Mouse (Mus musculus) liver, embryonic 11.5 days (tissue): ENCODE data around the gene Cpt1b. TPM values are rescaled to one million over a fixed set of nuclear protein-coding genes. Genes with fewer than 3 reads are reported as not detected.
A peak's percentile ranks its signal among the peaks of the same experiment; 100 is the strongest.

ENCODE experiments used
- ATAC-seq: fragments of 200-750 bp; cut with Nextera tagmentation; replicated peaks from 2 replicates; pipeline ENCODE4 v1.8.0; 2017; ENCODE audit warnings: moderate number of reproducible peaks, mild to moderate bottlenecking, moderate TSS enrichment, moderate library complexity; ENCODE audit not compliant: low FRiP score
- DNase-seq: peaks from one replicate; pipeline ENCODE4 v3.0.0-alpha.2; 2017; ENCODE audit warnings: low spot score
- H3K27ac ChIP-seq: fragments of 300-500 bp; sonication (generic); 2 replicates; pipeline ENCODE4 v1.5.1; 2014; ENCODE audit warnings: mild to moderate bottlenecking, low read depth, low read length, control low read depth
- H3K27me3 ChIP-seq: fragments of 300-500 bp; sonication (generic); replicated peaks from 2 replicates; pipeline ENCODE4 v1.6.1; 2014; ENCODE audit warnings: low read length, mixed read lengths; ENCODE audit not compliant: control insufficient read depth, insufficient read depth
- H3K36me3 ChIP-seq: fragments of 300-500 bp; sonication (generic); 2 replicates; pipeline ENCODE4 v1.6.1; 2014; ENCODE audit warnings: mild to moderate bottlenecking, low read length, moderate library complexity, mixed read lengths; ENCODE audit not compliant: control insufficient read depth, insufficient read depth
- H3K4me1 ChIP-seq: fragments of 300-500 bp; sonication (generic); replicated peaks from 2 replicates; pipeline ENCODE4 v1.6.1; 2014; ENCODE audit warnings: low read length, mixed read lengths; ENCODE audit not compliant: control insufficient read depth, insufficient read depth
- H3K4me2 ChIP-seq: fragments of 300-500 bp; sonication (generic); 2 replicates; pipeline ENCODE4 v1.6.1; 2014; ENCODE audit warnings: mild to moderate bottlenecking, control low read depth, moderate library complexity
- H3K4me3 ChIP-seq: fragments of 300-500 bp; sonication (generic); 2 replicates; pipeline ENCODE4 v1.5.1; 2014; ENCODE audit warnings: low read depth, low read length, control low read depth
- H3K9ac ChIP-seq: fragments of 300-500 bp; sonication (generic); 2 replicates; pipeline ENCODE4 v1.6.1; 2014; ENCODE audit warnings: low read depth, low read length, control low read depth
- H3K9me3 ChIP-seq: fragments of 300-500 bp; sonication (generic); 2 replicates; pipeline ENCODE4 v1.6.1; 2016; ENCODE audit warnings: low read length, inconsistent platforms, mixed read lengths; ENCODE audit not compliant: control insufficient read depth
- WGBS: fragments of 180-500 bp; shearing (Covaris S2); extraction: QIAGEN DNeasy Blood & Tissue Kit; methylation state at CpG from one replicate; pipeline ENCODE4 v1.1.7; 2014; 5-methylcytosine and 5-hydroxymethylcytosine counted together
- polyA plus RNA-seq: library from polyadenylated mRNA; unstranded; fragments of >200 nt; fragmentation: Nextera tagmentation; extraction: Ambion mirVana; gene quantifications from 2 replicates; pipeline ENCODE4 v1.2.1, GENCODE M21; 2014

Gene Cpt1b
- polyA plus RNA-seq, result 3.5 and 3.9 TPM in 2 replicates

GRCm38 (mm10) chr15:89425711-89426121 lies at the start of gene Cpt1b:
Cpt1b (minus strand) TSS chr15:89425863.
- 49% methylated on average over 6 of the region's 6 CpGs for WGBS
- peaks cover 8% of the 10 kb centered on the region for H3K4me1 ChIP-seq
- no peak within 1 kb of the TSS for H3K4me3 ChIP-seq
- no peaks in the 10 kb centered on the region for H3K27me3 ChIP-seq
- H3K9ac ChIP-seq, result no peak within 1 kb of the TSS
- no peak within 1 kb of the TSS for H3K27ac ChIP-seq
- ATAC-seq (no peak), DNase-seq (no peak)
- peaks cover 7% of the 10 kb centered on the region; the same call in 1 of the 2 replicates for H3K36me3 ChIP-seq
- H3K9me3 ChIP-seq, result no peaks in the 10 kb centered on the region
- peak within 1 kb of the TSS; percentile 27 for H3K4me2 ChIP-seq

GRCm38 (mm10) chr15:89475293-89475600 lies 49.6 kb upstream of the Cpt1b start:
- Histone ChIP-seq H3K4me3 (peak overlapping the region; percentile 62), H3K36me3 (no peaks in the 10 kb centered on the region), H3K27ac (no peak overlapping the region; the same call in 1 of the 2 replicates), H3K27me3 (no peaks in the 10 kb centered on the region), H3K9me3 (no peaks in the 10 kb centered on the region), H3K4me2 (peak overlapping the region; percentile 77), H3K4me1 (peaks cover 15% of the 10 kb centered on the region), H3K9ac (peak overlapping the region; percentile 58)
- 64% methylated on average over 7 of the region's 7 CpGs for WGBS
- ATAC-seq (no peak), DNase-seq (no peak)

- Histone ChIP-seq H3K4me1 (peaks cover 15% of the 10 kb centered on the region), H3K9me3 (no peaks in the 10 kb centered on the region), H3K4me2 (peak overlapping the region; percentile 77), H3K27me3 (no peaks in the 10 kb centered on the region), H3K9ac (no peak overlapping the region), H3K4me3 (no peak overlapping the region), H3K27ac (no peak overlapping the region), H3K36me3 (no peaks in the 10 kb centered on the region)
- DNase-seq (no peak), ATAC-seq (no peak)
- WGBS, result 89% methylated on average over 19 of the region's 19 CpGs
Observed at GRCm38 (mm10) chr15:89474596-89475292, 49.1 kb upstream of the Cpt1b start.

DNA sequence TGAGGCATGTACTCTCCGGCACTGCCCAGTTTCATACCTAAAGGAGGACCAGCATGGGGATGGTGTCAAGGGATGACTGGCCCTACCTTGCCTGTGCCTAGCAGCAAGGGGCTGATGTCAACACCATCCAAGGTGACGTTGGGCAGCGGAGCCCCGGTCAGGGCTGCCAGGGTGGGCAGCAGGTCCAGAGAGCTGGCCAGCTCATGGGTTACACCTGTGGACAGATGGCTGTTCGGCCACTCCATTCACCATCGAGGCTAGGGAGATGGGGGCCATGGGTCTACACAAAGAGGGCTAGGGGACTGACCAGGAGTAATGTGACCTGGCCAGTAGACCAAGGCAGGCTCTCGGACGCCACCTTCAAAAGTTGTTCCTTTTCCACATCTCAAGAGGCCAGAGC lies 48.3 kb upstream of the Cpt1b start:
- H3K4me3 ChIP-seq, result no peak overlapping the region
- WGBS, result 95% methylated on average over 8 of the region's 8 CpGs
- H3K27ac ChIP-seq, result no peak overlapping the region
- ATAC-seq, result no peak
- H3K4me1 ChIP-seq, result peaks cover 15% of the 10 kb centered on the region
- no peaks in the 10 kb centered on the region for H3K27me3 ChIP-seq
- H3K4me2 ChIP-seq, result no peak overlapping the region
- DNase-seq, result no peak
- no peak overlapping the region for H3K9ac ChIP-seq
- no peaks in the 10 kb centered on the region for H3K9me3 ChIP-seq
- no peaks in the 10 kb centered on the region for H3K36me3 ChIP-seq

GRCm38 (mm10) chr15:89473370-89473769 lies 47.7 kb upstream of the Cpt1b start:
- H3K4me2 ChIP-seq, result no peak overlapping the region
- WGBS, result 78% methylated on average over 9 of the region's 9 CpGs
- no peak overlapping the region for H3K9ac ChIP-seq
- no peak overlapping the region for H3K4me3 ChIP-seq
- H3K27ac ChIP-seq, result no peak overlapping the region
- no peaks in the 10 kb centered on the region for H3K9me3 ChIP-seq
- no peak for ATAC-seq
- no peaks in the 10 kb centered on the region for H3K36me3 ChIP-seq
- DNase-seq, result no peak
- H3K27me3 ChIP-seq, result no peaks in the 10 kb centered on the region
- H3K4me1 ChIP-seq, result peaks cover 15% of the 10 kb centered on the region

- no peak overlapping the region for H3K4me2 ChIP-seq
- no peaks in the 10 kb centered on the region for H3K9me3 ChIP-seq
- no peaks in the 10 kb centered on the region for H3K36me3 ChIP-seq
- DNase-seq, result no peak
- H3K9ac ChIP-seq, result no peak overlapping the region
- no peaks in the 10 kb centered on the region for H3K27me3 ChIP-seq
- H3K27ac ChIP-seq, result no peak overlapping the region
- no peak overlapping the region for H3K4me3 ChIP-seq
- WGBS, result 87% methylated on average over 4 of the region's 4 CpGs
- ATAC-seq, result no peak
- H3K4me1 ChIP-seq, result peaks cover 6% of the 10 kb centered on the region
Observed at GRCm38 (mm10) chr15:89471476-89471875, 45.8 kb upstream of the Cpt1b start.

- no peak overlapping the region for H3K4me3 ChIP-seq
- no peaks in the 10 kb centered on the region for H3K9me3 ChIP-seq
- 32% methylated on average over 2 of the region's 2 CpGs for WGBS
- H3K4me2 ChIP-seq, result no peak overlapping the region
- no peaks in the 10 kb centered on the region for H3K27me3 ChIP-seq
- H3K9ac ChIP-seq, result no peak overlapping the region
- no peak overlapping the region for H3K27ac ChIP-seq
- DNase-seq, result no peak
- H3K36me3 ChIP-seq, result no peaks in the 10 kb centered on the region
- ATAC-seq, result no peak
- H3K4me1 ChIP-seq, result no peaks in the 10 kb centered on the region
Observed at GRCm38 (mm10) chr15:89468577-89468976, 42.9 kb upstream of the Cpt1b start.

DNA sequence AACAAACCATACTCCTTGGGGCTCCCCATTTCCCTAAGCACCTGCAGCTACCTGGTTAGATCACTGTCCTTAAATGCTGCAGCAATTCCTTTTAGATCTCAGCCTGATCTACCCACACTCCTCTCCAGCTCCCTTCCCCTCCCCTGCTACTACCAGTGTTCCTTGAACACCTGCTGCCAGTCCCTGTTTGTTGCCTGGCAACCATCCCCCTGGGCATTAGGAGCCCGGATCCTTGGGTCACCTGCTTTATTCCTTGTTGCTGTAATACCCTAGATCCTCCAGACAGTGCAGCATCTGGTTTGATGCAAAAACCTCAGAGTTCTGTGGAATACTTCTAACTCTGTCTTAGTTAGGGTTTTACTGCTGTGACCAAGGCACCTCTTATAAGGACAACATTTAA lies 39.4 kb upstream of the Cpt1b start:
- ATAC-seq, result no peak
- H3K4me1 ChIP-seq, result no peaks in the 10 kb centered on the region
- H3K27ac ChIP-seq, result no peak overlapping the region
- no peaks in the 10 kb centered on the region for H3K9me3 ChIP-seq
- H3K36me3 ChIP-seq, result no peaks in the 10 kb centered on the region
- H3K9ac ChIP-seq, result no peak overlapping the region
- WGBS, result 19% methylated on average over 1 of the region's 1 CpGs
- H3K4me2 ChIP-seq, result no peak overlapping the region
- no peak overlapping the region for H3K4me3 ChIP-seq
- no peak for DNase-seq
- peaks cover 5% of the 10 kb centered on the region; the same call in 1 of the 2 replicates for H3K27me3 ChIP-seq
